Mouse (Mus musculus): ENCODE results near the gene Dach2. TPM values are rescaled to one million over a fixed set of nuclear protein-coding genes. Genes with fewer than 3 reads are reported as not detected.

Gene Dach2
- polyA plus RNA-seq, 1 experiment: not detected

DNA sequence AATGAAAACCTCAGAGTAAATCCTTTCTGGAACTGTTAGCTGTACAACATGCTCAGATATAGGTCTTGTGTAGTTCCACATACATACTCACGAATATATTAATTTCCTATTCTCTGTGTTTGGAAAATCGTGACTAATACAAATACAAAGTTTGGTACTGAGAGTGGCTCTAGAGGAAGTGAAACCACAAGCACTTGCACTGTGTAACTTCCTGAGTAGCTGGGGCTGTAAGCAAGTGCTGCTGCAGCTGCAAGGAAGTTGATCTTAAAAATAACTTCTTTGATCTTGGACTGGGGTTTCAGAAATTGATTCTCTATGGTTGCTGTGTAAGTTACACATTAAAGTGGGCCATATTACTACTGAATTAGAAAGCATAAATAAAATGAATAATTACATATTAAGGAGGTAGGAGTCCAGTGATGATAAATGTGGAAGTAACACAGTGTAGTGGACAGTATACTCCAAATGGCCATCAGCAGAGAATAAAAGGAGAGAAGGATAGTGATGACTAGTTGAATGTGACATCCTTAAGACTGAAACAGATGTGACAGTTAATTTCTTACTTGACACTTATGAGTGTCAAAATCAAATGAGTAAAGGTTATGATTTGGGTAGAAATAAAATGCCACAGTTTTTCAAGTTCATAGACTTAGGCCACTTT, 570.7 kb downstream of the Dach2 start:
- DNase-seq: no peak
- WGBS: 29% methylated on average over 2 of the region's 2 CpGs
- TF ChIP-seq POLR2A (IDR thresholded peaks at IDR 0.05; ENCODE audit: borderline replicate concordance, extremely low read depth, low read depth, low read length) (no peak), CTCF (IDR thresholded peaks at IDR 0.05; ENCODE audit: insufficient read depth, low read length) (no peak)
- no peaks in the 10 kb centered on the region for H3K4me1 ChIP-seq (ENCODE audit: control insufficient read depth, insufficient read depth, low read length)
- H3K4me3 ChIP-seq (replicated peaks; ENCODE audit: extremely low read depth, low read depth, low read length): no peak overlapping the region

Other genes with a start within 250 kb of the Dach2 start
- 1.2 and 2.0 TPM in 2 replicates for gene Chm, start 112.0 kb upstream of the Dach2 start, polyA plus RNA-seq (2012; rRNA removed)

Data from lung, adult 2 months (tissue).